Comparison of ENCODE assay signal across 18 mouse cellular contexts in genomic region chr6:29522626-29523300, GRCm38 (mm10). TPM values are rescaled to one million over a fixed set of nuclear protein-coding genes. Genes with fewer than 3 reads are reported as not detected.
DNase-seq lines count a peak whose midpoint lies in the region; ATAC-seq and TF ChIP-seq lines count a peak whose summit lies in the region.
"Had no signal": no experiment of that assay in that cellular context is flagged by ENCODE, and none has a peak within 500 bp of the region (broad histone marks: within the 10 kb centered on the region; RNA-seq: fewer than 3 reads in every experiment).

No protein-coding gene starts in this region.

- no peak overlapping the region for H3K4me3 ChIP-seq in intestine, embryonic 14.5 days (ENCODE audit: low read depth, low read length)
- no peak overlapping the region for H3K4me3 ChIP-seq in intestine, postnatal 0 days (ENCODE audit: low read depth, low read length)
- no peak overlapping the region for H3K4me3 ChIP-seq in liver, embryonic 15.5 days (replicated peaks)
- no peak overlapping the region for H3K4me3 ChIP-seq in liver, embryonic 11.5 days (ENCODE audit: low read depth, low read length)
- no peak overlapping the region for H3K4me3 ChIP-seq in brown adipose tissue, adult 24 weeks (ENCODE audit: insufficient read depth, low read depth, low read length)
- H3K4me3 ChIP-seq in small intestine, adult 2 months (ENCODE audit: low read depth, low read length) = no peak overlapping the region
- H3K4me3 ChIP-seq: embryonic facial prominence, embryonic 13.5 days; hindbrain, embryonic 15.5 days; midbrain, embryonic 12.5 days had no signal

- H3K9me3 ChIP-seq in intestine, embryonic 14.5 days (ENCODE audit: control insufficient read depth, low read length) = 0 out of 2 replicates have a peak, but pooled peaks cover 3% of the 10 kb centered on the region
- H3K9me3 ChIP-seq in intestine, postnatal 0 days (ENCODE audit: control insufficient read depth) = no peaks in the 10 kb centered on the region
- H3K9me3 ChIP-seq in liver, embryonic 15.5 days (replicated peaks) = no peaks in the 10 kb centered on the region
- H3K9me3 ChIP-seq in liver, embryonic 11.5 days (ENCODE audit: control insufficient read depth, low read length) = no peaks in the 10 kb centered on the region
- H3K9me3 ChIP-seq: hindbrain, embryonic 15.5 days had no signal

- no peaks in the 10 kb centered on the region for H3K36me3 ChIP-seq in intestine, embryonic 14.5 days (ENCODE audit: control insufficient read depth, insufficient read depth, low read length)
- no peaks in the 10 kb centered on the region for H3K36me3 ChIP-seq in intestine, postnatal 0 days (ENCODE audit: control insufficient read depth, insufficient read depth)
- H3K36me3 ChIP-seq in liver, embryonic 15.5 days (replicated peaks) = no peaks in the 10 kb centered on the region
- H3K36me3 ChIP-seq in liver, embryonic 11.5 days (ENCODE audit: control insufficient read depth, insufficient read depth, low read length) = no peaks in the 10 kb centered on the region
- no peaks in the 10 kb centered on the region for H3K36me3 ChIP-seq in small intestine, adult 2 months (ENCODE audit: control insufficient read depth, insufficient read depth, low read length)
- H3K36me3 ChIP-seq: embryonic facial prominence, embryonic 13.5 days; hindbrain, embryonic 15.5 days; midbrain, embryonic 12.5 days had no signal

- TF ChIP-seq POLR2A in small intestine, adult 2 months (IDR thresholded peaks at IDR 0.05; ENCODE audit: low read depth, low read length) = no peak

- no peak for DNase-seq in intestine, embryonic 14.5 days (ENCODE audit: low spot score)
- DNase-seq in liver, embryonic 11.5 days (ENCODE audit: low spot score) = no peak
- no peak for DNase-seq in gastrocnemius, postnatal 4 days (ENCODE audit: low spot score in 2 of 2)
- DNase-seq: cerebellum, adult 2 months; lung, postnatal 4 days; retina, postnatal 1 day; thymus, postnatal 4 days had no signal

- H3K9ac ChIP-seq in intestine, embryonic 14.5 days (ENCODE audit: low read length) = no peak overlapping the region
- H3K9ac ChIP-seq in intestine, postnatal 0 days (ENCODE audit: low read depth, low read length) = no peak overlapping the region
- no peak overlapping the region for H3K9ac ChIP-seq in liver, embryonic 15.5 days
- H3K9ac ChIP-seq in liver, embryonic 11.5 days (ENCODE audit: low read depth, low read length) = no peak overlapping the region
- H3K9ac ChIP-seq: embryonic facial prominence, embryonic 13.5 days; hindbrain, embryonic 15.5 days; midbrain, embryonic 12.5 days had no signal

- 44% methylated on average over 6 of the region's 6 CpGs for WGBS in intestine, embryonic 14.5 days
- 62% methylated on average over 6 of the region's 6 CpGs for WGBS in intestine, postnatal 0 days
- 50% methylated on average over 6 of the region's 6 CpGs for WGBS in liver, embryonic 15.5 days (ENCODE audit: insufficient replicate concordance)
- 56% methylated on average over 6 of the region's 6 CpGs for WGBS in liver, embryonic 11.5 days
- WGBS in small intestine, adult 2 months = 57% methylated on average over 6 of the region's 6 CpGs

- H3K27me3 ChIP-seq in intestine, embryonic 14.5 days (replicated peaks; ENCODE audit: control insufficient read depth, insufficient read depth, low read length) = peaks cover 16% of the 10 kb centered on the region
- H3K27me3 ChIP-seq in intestine, postnatal 0 days (replicated peaks; ENCODE audit: control insufficient read depth, insufficient read depth, low read length) = peaks cover 13% of the 10 kb centered on the region
- H3K27me3 ChIP-seq in liver, embryonic 15.5 days = peaks cover 42% of the 10 kb centered on the region
- H3K27me3 ChIP-seq in liver, embryonic 11.5 days (replicated peaks; ENCODE audit: control insufficient read depth, insufficient read depth, low read length) = peaks cover 19% of the 10 kb centered on the region
- H3K27me3 ChIP-seq in small intestine, adult 2 months (ENCODE audit: control insufficient read depth, insufficient read depth, low read length) = peaks cover 9% of the 10 kb centered on the region

- no peak overlapping the region for H3K4me2 ChIP-seq in intestine, embryonic 14.5 days (ENCODE audit: low read length)
- H3K4me2 ChIP-seq in intestine, postnatal 0 days (replicated peaks; ENCODE audit: low read depth) = no peak overlapping the region
- H3K4me2 ChIP-seq in liver, embryonic 15.5 days = no peak overlapping the region
- no peak overlapping the region for H3K4me2 ChIP-seq in liver, embryonic 11.5 days
- H3K4me2 ChIP-seq: embryonic facial prominence, embryonic 13.5 days; hindbrain, embryonic 15.5 days; midbrain, embryonic 12.5 days had no signal

- ATAC-seq in intestine, embryonic 14.5 days (replicated peaks; ENCODE audit: low FRiP score, low TSS enrichment, low read depth) = no peak
- no peak for ATAC-seq in intestine, postnatal 0 days
- ATAC-seq in liver, embryonic 15.5 days (ENCODE audit: insufficient read depth) = no peak
- ATAC-seq in liver, embryonic 11.5 days (replicated peaks; ENCODE audit: low FRiP score) = no peak

- H3K27ac ChIP-seq in intestine, embryonic 14.5 days (ENCODE audit: low read depth) = peak overlapping the region; percentile 57; the same call in 1 of the 2 replicates
- no peak overlapping the region for H3K27ac ChIP-seq in intestine, postnatal 0 days (ENCODE audit: low read depth, low read length)
- H3K27ac ChIP-seq in liver, embryonic 15.5 days (replicated peaks) = peak overlapping the region; percentile 45
- H3K27ac ChIP-seq in liver, embryonic 11.5 days (ENCODE audit: low read depth, low read length) = no peak overlapping the region; the same call in 1 of the 2 replicates
- H3K27ac ChIP-seq in brown adipose tissue, adult 24 weeks (replicated peaks; ENCODE audit: low read depth, low read length) = peak overlapping the region; percentile 74
- peak overlapping the region; percentile 74 for H3K27ac ChIP-seq in small intestine, adult 2 months (ENCODE audit: insufficient read depth, low read depth, low read length)
- H3K27ac ChIP-seq: embryonic facial prominence, embryonic 13.5 days; hindbrain, embryonic 15.5 days; midbrain, embryonic 12.5 days had no signal

- H3K4me1 ChIP-seq in intestine, embryonic 14.5 days (replicated peaks; ENCODE audit: control insufficient read depth, insufficient read depth, low read length) = peaks cover 26% of the 10 kb centered on the region
- no peaks in the 10 kb centered on the region; the same call in 1 of the 2 replicates for H3K4me1 ChIP-seq in intestine, postnatal 0 days (replicated peaks; ENCODE audit: control insufficient read depth, insufficient read depth, low read length)
- peaks cover 15% of the 10 kb centered on the region for H3K4me1 ChIP-seq in liver, embryonic 15.5 days (replicated peaks)
- H3K4me1 ChIP-seq in liver, embryonic 11.5 days (replicated peaks; ENCODE audit: control insufficient read depth, insufficient read depth, low read length) = peaks cover 6% of the 10 kb centered on the region; the same call in 1 of the 2 replicates
- H3K4me1 ChIP-seq in brown adipose tissue, adult 24 weeks (ENCODE audit: control insufficient read depth, insufficient read depth, insufficient read length, low read length) = peaks cover 5% of the 10 kb centered on the region; the same call in 1 of the 2 replicates
- peaks cover 8% of the 10 kb centered on the region; the same call in 1 of the 2 replicates for H3K4me1 ChIP-seq in small intestine, adult 2 months (ENCODE audit: control insufficient read depth, insufficient read depth, insufficient read length, low read length)

- TF ChIP-seq CTCF in intestine, postnatal 0 days (IDR thresholded peaks at IDR 0.05; ENCODE audit: low read depth) = no peak
- TF ChIP-seq CTCF in small intestine, adult 2 months (IDR thresholded peaks at IDR 0.05; ENCODE audit: extremely low read depth, insufficient read length, insufficient replicate concordance, low read depth, low read length) = no peak

RNA-seq across cellular contexts. Expression of gene Irf5, which starts 3.7 kb away (rescaled TPM):
- 6.9 and 7.7 TPM in 2 replicates for polyA plus RNA-seq in intestine, embryonic 14.5 days (2014; fragmentation: Nextera tagmentation; extraction: Ambion mirVana)
- polyA plus RNA-seq in intestine, postnatal 0 days (2015; fragmentation: Nextera tagmentation; extraction: Ambion mirVana) = 4.2 and 4.3 TPM in 2 replicates
- polyA plus RNA-seq in liver, embryonic 15.5 days (2015; fragmentation: Nextera tagmentation; extraction: Ambion mirVana) = 10.7 and 11.5 TPM in 2 replicates
- 8.2 and 9.4 TPM in 2 replicates for polyA plus RNA-seq in liver, embryonic 11.5 days (2014; fragmentation: Nextera tagmentation; extraction: Ambion mirVana)
- polyA plus RNA-seq in brown adipose tissue, adult 24 weeks (2012; ENCODE audit: insufficient read depth, insufficient read length, missing spikeins) = 2.0 and 2.6 TPM in 2 replicates
- 11.9 and 14.9 TPM in 2 replicates for polyA plus RNA-seq in small intestine, adult 2 months (2012; rRNA removed)
- total RNA-seq in gastrocnemius, postnatal 4 days (2021) = 1 to 10 TPM; 3.7 to 4.5 TPM

RNA-seq across cellular contexts. Expression of gene Kcp, which starts 15.0 kb away (rescaled TPM):
- 25.2 and 28.6 TPM in 2 replicates for polyA plus RNA-seq in intestine, embryonic 14.5 days (2014; fragmentation: Nextera tagmentation; extraction: Ambion mirVana)
- 2.7 and 3.8 TPM in 2 replicates for polyA plus RNA-seq in intestine, postnatal 0 days (2015; fragmentation: Nextera tagmentation; extraction: Ambion mirVana)
- 1.6 and 2.9 TPM in 2 replicates for polyA plus RNA-seq in liver, embryonic 15.5 days (2015; fragmentation: Nextera tagmentation; extraction: Ambion mirVana)
- 9.2 and 9.5 TPM in 2 replicates for polyA plus RNA-seq in liver, embryonic 11.5 days (2014; fragmentation: Nextera tagmentation; extraction: Ambion mirVana)
- polyA plus RNA-seq in brown adipose tissue, adult 24 weeks (2012; ENCODE audit: insufficient read depth, insufficient read length, missing spikeins) = 12.6 and 26.4 TPM in 2 replicates
- polyA plus RNA-seq in small intestine, adult 2 months (2012; rRNA removed) = 3.0 and 3.4 TPM in 2 replicates
- total RNA-seq in gastrocnemius, postnatal 4 days (2021) = 10 to 100 TPM; 37.6 to 40.5 TPM
- total RNA-seq: common myeloid progenitor, adult 5-6 weeks had no signal

RNA-seq across cellular contexts. Expression of gene Atp6v1fnb, which starts 51.5 kb away (rescaled TPM):
- 0.28 TPM in 1 of 2 replicates, not detected in the other for polyA plus RNA-seq in intestine, embryonic 14.5 days (2014; fragmentation: Nextera tagmentation; extraction: Ambion mirVana)
- polyA plus RNA-seq in intestine, postnatal 0 days (2015; fragmentation: Nextera tagmentation; extraction: Ambion mirVana) = not detected in 2 replicates
- polyA plus RNA-seq in liver, embryonic 15.5 days (2015; fragmentation: Nextera tagmentation; extraction: Ambion mirVana) = not detected in 2 replicates
- 0.34 and 0.55 TPM in 2 replicates for polyA plus RNA-seq in liver, embryonic 11.5 days (2014; fragmentation: Nextera tagmentation; extraction: Ambion mirVana)
- not detected in 2 replicates for polyA plus RNA-seq in brown adipose tissue, adult 24 weeks (2012; ENCODE audit: insufficient read depth, insufficient read length, missing spikeins)
- polyA plus RNA-seq in small intestine, adult 2 months (2012; rRNA removed) = 0.20 and 0.22 TPM in 2 replicates
- not detected for total RNA-seq in gastrocnemius, postnatal 4 days (2021)
- polyA plus RNA-seq: C2C12; gonadal fat pad, adult 2 months; heart, embryonic 16.5 days; midbrain, embryonic 12.5 days had no signal

RNA-seq across cellular contexts. Expression of gene Atp6v1f, which starts 55.2 kb away (rescaled TPM):
- 291 and 300 TPM in 2 replicates for polyA plus RNA-seq in intestine, embryonic 14.5 days (2014; fragmentation: Nextera tagmentation; extraction: Ambion mirVana)
- polyA plus RNA-seq in intestine, postnatal 0 days (2015; fragmentation: Nextera tagmentation; extraction: Ambion mirVana) = 438 and 439 TPM in 2 replicates
- polyA plus RNA-seq in liver, embryonic 15.5 days (2015; fragmentation: Nextera tagmentation; extraction: Ambion mirVana) = 125 and 127 TPM in 2 replicates
- polyA plus RNA-seq in liver, embryonic 11.5 days (2014; fragmentation: Nextera tagmentation; extraction: Ambion mirVana) = 223 and 247 TPM in 2 replicates
- 252 and 255 TPM in 2 replicates for polyA plus RNA-seq in brown adipose tissue, adult 24 weeks (2012; ENCODE audit: insufficient read depth, insufficient read length, missing spikeins)
- polyA plus RNA-seq in small intestine, adult 2 months (2012; rRNA removed) = 108 and 205 TPM in 2 replicates
- total RNA-seq in gastrocnemius, postnatal 4 days (2021) = 10 to 100 TPM; 90.5 to 92.1 TPM

Comparison
In these comparisons a context has a peak if more than half of its experiments do, and no peak if none do; other contexts are left out.
1. H3K27ac ChIP-seq: peak in intestine, embryonic 14.5 days (single experiment), liver, embryonic 15.5 days (single experiment), brown adipose tissue, adult 24 weeks (single experiment) and small intestine, adult 2 months (single experiment); none in intestine, postnatal 0 days (single experiment) and liver, embryonic 11.5 days (single experiment).